Mouse (Mus musculus): Measurements from ENCODE around the gene Ube2g2. TPM values are rescaled to one million over a fixed set of nuclear protein-coding genes. Genes with fewer than 3 reads are reported as not detected.
"Not testable (repeated sequence)": the region's sequence is repeated elsewhere in the genome, so short reads cannot be mapped to it uniquely, and the experiment has no call there.

The Ube2g2 gene
- polyA plus RNA-seq, 1 experiment from 2014 or later = 65.6 TPM

DNA sequence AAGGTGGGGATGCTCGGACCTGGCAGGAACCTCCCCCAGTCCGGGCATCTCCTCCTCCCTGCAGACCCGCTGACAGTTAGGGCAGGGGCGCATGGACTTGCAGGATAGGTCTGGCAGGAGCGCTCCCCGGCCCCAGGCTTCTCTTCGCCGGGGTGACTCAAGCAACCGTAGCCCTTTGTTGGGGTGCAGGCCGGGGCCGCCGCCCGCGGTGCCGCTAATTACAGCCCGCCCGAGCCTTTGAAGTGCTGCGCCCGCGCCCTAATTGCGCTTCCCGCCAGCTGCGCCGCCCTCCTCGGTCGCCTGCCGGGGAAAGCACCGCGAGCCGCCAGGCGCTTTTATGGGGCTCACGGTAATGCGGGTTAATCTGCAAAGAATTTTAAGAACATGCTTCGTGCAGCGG is 55.5 kb downstream of the Ube2g2 start:
- 2% methylated on average over 35 of the region's 35 CpGs for WGBS
- Histone ChIP-seq H3K27me3 (replicated peaks; ENCODE audit: insufficient read depth, low read length) (peaks cover 18% of the 10 kb centered on the region), H3K27ac (ENCODE audit: low read length) (no peak overlapping the region), H3K4me3 (ENCODE audit: low read depth, low read length) (no peak overlapping the region), H3K36me3 (ENCODE audit: insufficient read depth, low read length) (no peaks in the 10 kb centered on the region), H3K9ac (replicated peaks; ENCODE audit: low read depth) (no peak overlapping the region), H3K4me2 (replicated peaks; ENCODE audit: low read depth, low read length) (0 out of 2 replicates have a peak overlapping the region, but pooled peaks have one; percentile 25), H3K9me3 (ENCODE audit: low read length) (no peaks in the 10 kb centered on the region), H3K4me1 (ENCODE audit: insufficient read depth, low read depth, low read length) (no peaks in the 10 kb centered on the region)
- TF ChIP-seq EP300 (IDR thresholded peaks at IDR 0.05) (no peak), CTCF (IDR thresholded peaks at IDR 0.05) (no peak)
- DNase-seq (ENCODE audit: low spot score) = no peak
- no peak for ATAC-seq

GRCm38 (mm10) chr10:77682994-77683393 is 60.9 kb downstream of the Ube2g2 start:
- Histone ChIP-seq H3K9ac (replicated peaks; ENCODE audit: low read depth) (no peak overlapping the region), H3K4me3 (ENCODE audit: low read depth, low read length) (no peak overlapping the region), H3K27ac (ENCODE audit: low read length) (no peak overlapping the region), H3K27me3 (replicated peaks; ENCODE audit: insufficient read depth, low read length) (peaks cover 13% of the 10 kb centered on the region), H3K36me3 (ENCODE audit: insufficient read depth, low read length) (no peaks in the 10 kb centered on the region), H3K4me2 (replicated peaks; ENCODE audit: low read depth, low read length) (no peak overlapping the region), H3K4me1 (ENCODE audit: insufficient read depth, low read depth, low read length) (no peaks in the 10 kb centered on the region), H3K9me3 (ENCODE audit: low read length) (no peaks in the 10 kb centered on the region)
- DNase-seq (ENCODE audit: low spot score) = no peak
- TF ChIP-seq CTCF (IDR thresholded peaks at IDR 0.05) (no peak), EP300 (IDR thresholded peaks at IDR 0.05) (no peak)
- ATAC-seq = no peak
- WGBS = 74% methylated on average over 7 of the region's 7 CpGs

- 39% methylated on average over 8 of the region's 8 CpGs for whole genome bisulfite sequencing
- ATAC-seq (no peak), DNase-seq (ENCODE audit: low spot score) (no peak)
- H3K9me3 ChIP-seq (ENCODE audit: low read length) = no peaks in the 10 kb centered on the region
- no peaks in the 10 kb centered on the region for H3K36me3 ChIP-seq (ENCODE audit: insufficient read depth, low read length)
- H3K4me2 ChIP-seq (replicated peaks; ENCODE audit: low read depth, low read length) = no peak overlapping the region
- TF ChIP-seq EP300 (IDR thresholded peaks at IDR 0.05) (no peak), CTCF (IDR thresholded peaks at IDR 0.05) (no peak)
- H3K4me1 ChIP-seq (ENCODE audit: insufficient read depth, low read depth, low read length) = no peaks in the 10 kb centered on the region
- H3K27ac ChIP-seq (ENCODE audit: low read length) = no peak overlapping the region
- no peak overlapping the region for H3K9ac ChIP-seq (replicated peaks; ENCODE audit: low read depth)
- H3K27me3 ChIP-seq (replicated peaks; ENCODE audit: insufficient read depth, low read length) = 0 out of 2 replicates have a peak, but pooled peaks cover 7% of the 10 kb centered on the region
- no peak overlapping the region for H3K4me3 ChIP-seq (ENCODE audit: low read depth, low read length)
Observed at GRCm38 (mm10) chr10:77684181-77684580, 62.1 kb downstream of the Ube2g2 start.

GRCm38 (mm10) chr10:77685895-77686664 is 64.0 kb downstream of the Ube2g2 start, which contains the start of gene Tspear:
Gene Tspear (plus strand): TSS chr10:77686569.
- Histone ChIP-seq H3K4me2 (replicated peaks; ENCODE audit: low read depth, low read length) (no peak within 1 kb of the TSS), H3K27me3 (replicated peaks; ENCODE audit: insufficient read depth, low read length) (0 out of 2 replicates have a peak, but pooled peaks cover 7% of the 10 kb centered on the region), H3K36me3 (ENCODE audit: insufficient read depth, low read length) (no peaks in the 10 kb centered on the region), H3K4me1 (ENCODE audit: insufficient read depth, low read depth, low read length) (no peaks in the 10 kb centered on the region), H3K27ac (ENCODE audit: low read length) (no peak within 1 kb of the TSS), H3K9me3 (ENCODE audit: low read length) (no peaks in the 10 kb centered on the region), H3K4me3 (ENCODE audit: low read depth, low read length) (no peak within 1 kb of the TSS), H3K9ac (replicated peaks; ENCODE audit: low read depth) (no peak within 1 kb of the TSS)
- 2% methylated on average over 22 of the region's 22 CpGs for WGBS
- no peak for TF ChIP-seq EP300 (IDR thresholded peaks at IDR 0.05)
- no peak for TF ChIP-seq CTCF (IDR thresholded peaks at IDR 0.05)
- DNase-seq (ENCODE audit: low spot score) (no peak), ATAC-seq (0 out of 2 replicates have a peak, but pooled peaks have one; percentile 12)

- no peak overlapping the region for H3K27ac ChIP-seq (ENCODE audit: low read length)
- H3K27me3 ChIP-seq (replicated peaks; ENCODE audit: insufficient read depth, low read length) = 0 out of 2 replicates have a peak, but pooled peaks cover 7% of the 10 kb centered on the region
- H3K36me3 ChIP-seq (ENCODE audit: insufficient read depth, low read length) = no peaks in the 10 kb centered on the region
- 19% methylated on average over 10 of the region's 10 CpGs for WGBS
- no peak overlapping the region for H3K9ac ChIP-seq (replicated peaks; ENCODE audit: low read depth)
- no peak overlapping the region for H3K4me3 ChIP-seq (ENCODE audit: low read depth, low read length)
- no peak for DNase-seq (ENCODE audit: low spot score)
- H3K4me2 ChIP-seq (replicated peaks; ENCODE audit: low read depth, low read length) = no peak overlapping the region
- no peak for TF ChIP-seq CTCF (IDR thresholded peaks at IDR 0.05)
- TF ChIP-seq EP300 (IDR thresholded peaks at IDR 0.05) = no peak
- no peaks in the 10 kb centered on the region for H3K9me3 ChIP-seq (ENCODE audit: low read length)
- no peak for ATAC-seq
- no peaks in the 10 kb centered on the region for H3K4me1 ChIP-seq (ENCODE audit: insufficient read depth, low read depth, low read length)
Observed at GRCm38 (mm10) chr10:77687021-77687420, 64.9 kb downstream of the Ube2g2 start.

DNA sequence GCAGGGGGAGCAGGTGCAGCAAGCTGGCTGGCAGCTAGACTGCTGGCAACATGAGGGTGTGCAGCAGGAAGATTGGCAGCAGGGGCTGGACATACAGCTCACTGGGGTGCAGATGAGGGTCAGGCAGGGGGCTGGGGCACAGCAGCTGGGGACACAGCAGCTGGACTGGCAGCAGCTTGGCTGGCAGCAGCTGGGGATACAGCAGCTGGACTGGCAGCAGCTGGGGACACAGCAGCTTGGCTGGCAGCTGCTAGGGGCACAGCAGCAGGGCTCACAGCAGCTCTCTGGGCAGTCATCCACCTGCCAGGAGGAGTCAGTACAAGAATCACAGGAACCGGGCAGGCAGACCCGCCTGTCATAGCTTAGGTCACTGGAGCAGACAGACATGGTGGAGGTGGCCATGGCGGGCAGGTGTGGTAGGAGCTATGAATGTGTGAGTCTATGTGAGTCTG is 68.3 kb downstream of the Ube2g2 start, which contains the start of gene Gm19402:
TSS of gene Gm19402 (minus strand) at position 402 of the 452 bp plus-strand sequence.
- H3K9ac ChIP-seq (replicated peaks; ENCODE audit: low read depth); H3K36me3 ChIP-seq (ENCODE audit: insufficient read depth, low read length); H3K9me3 ChIP-seq (ENCODE audit: low read length); H3K4me3 ChIP-seq (ENCODE audit: low read depth, low read length); H3K4me1 ChIP-seq (ENCODE audit: insufficient read depth, low read depth, low read length); H3K27me3 ChIP-seq (replicated peaks; ENCODE audit: insufficient read depth, low read length); H3K27ac ChIP-seq (ENCODE audit: low read length); H3K4me2 ChIP-seq (replicated peaks; ENCODE audit: low read depth, low read length); DNase-seq (ENCODE audit: low spot score); ATAC-seq: not testable (repeated sequence)
- WGBS = 61% methylated on average over 3 of the region's 3 CpGs

MicroRNAs encoded within 50 kb of the gene (microRNA counts, 519-probe panel; counts per million panel counts)
- not detected for microRNA mmu-miR-1930

Small RNA genes lying within 50 kb of the gene (microRNA-seq; reads per million reads assigned to microRNA genes)
- gene Mir1930 = 7.3 reads per million, percentile 18 among the genes with 10 or more reads in this experiment

Other genes with a start within 250 kb of the Ube2g2 start
- 25.3 and 30.1 TPM in 2 replicates for gene Adarb1, start 204.0 kb upstream of the Ube2g2 start, polyA plus RNA-seq (2015; fragmentation: Nextera tagmentation; extraction: Ambion mirVana)
- 26.8 and 27.2 TPM in 2 replicates for gene Fam207a, start 106.5 kb upstream of the Ube2g2 start, polyA plus RNA-seq (2015; fragmentation: Nextera tagmentation; extraction: Ambion mirVana)
- gene Itgb2, start 92.0 kb upstream of the Ube2g2 start, polyA plus RNA-seq (2015; fragmentation: Nextera tagmentation; extraction: Ambion mirVana) = 19.1 and 21.1 TPM in 2 replicates
- 189 and 207 TPM in 2 replicates for gene Pttg1ip, start 40.6 kb upstream of the Ube2g2 start, polyA plus RNA-seq (2015; fragmentation: Nextera tagmentation; extraction: Ambion mirVana)
- gene Sumo3, start 16.2 kb upstream of the Ube2g2 start, polyA plus RNA-seq (2015; fragmentation: Nextera tagmentation; extraction: Ambion mirVana) = 185 and 209 TPM in 2 replicates
- 4.9 and 6.4 TPM in 2 replicates for gene Gm49325, start 16.1 kb upstream of the Ube2g2 start, polyA plus RNA-seq (2015; fragmentation: Nextera tagmentation; extraction: Ambion mirVana)
- gene Tspear, start 64.3 kb downstream of the Ube2g2 start, polyA plus RNA-seq (2015; fragmentation: Nextera tagmentation; extraction: Ambion mirVana) = 0.12 and 0.13 TPM in 2 replicates
- gene Gm19402, start 68.5 kb downstream of the Ube2g2 start, polyA plus RNA-seq (2015; fragmentation: Nextera tagmentation; extraction: Ambion mirVana) = not detected in 2 replicates
- not detected in 2 replicates for gene Gm9508, start 75.0 kb downstream of the Ube2g2 start, polyA plus RNA-seq (2015; fragmentation: Nextera tagmentation; extraction: Ambion mirVana)
- not detected in 2 replicates for gene Gm10272, start 84.4 kb downstream of the Ube2g2 start, polyA plus RNA-seq (2015; fragmentation: Nextera tagmentation; extraction: Ambion mirVana)
- gene Gm10024, start 89.2 kb downstream of the Ube2g2 start, polyA plus RNA-seq (2015; fragmentation: Nextera tagmentation; extraction: Ambion mirVana) = not detected in 2 replicates
- not detected in 2 replicates for gene Gm10142, start 93.5 kb downstream of the Ube2g2 start, polyA plus RNA-seq (2015; fragmentation: Nextera tagmentation; extraction: Ambion mirVana)
- gene Krtap12-1, start 98.3 kb downstream of the Ube2g2 start, polyA plus RNA-seq (2015; fragmentation: Nextera tagmentation; extraction: Ambion mirVana) = not detected in 2 replicates
- gene Gm10100, start 104.2 kb downstream of the Ube2g2 start, polyA plus RNA-seq (2015; fragmentation: Nextera tagmentation; extraction: Ambion mirVana) = not detected in 2 replicates
- gene Gm18596, start 120.4 kb downstream of the Ube2g2 start, polyA plus RNA-seq (2015; fragmentation: Nextera tagmentation; extraction: Ambion mirVana) = not detected in 2 replicates
- not detected in 2 replicates for gene Gm9736, start 129.1 kb downstream of the Ube2g2 start, polyA plus RNA-seq (2015; fragmentation: Nextera tagmentation; extraction: Ambion mirVana)
- not detected in 2 replicates for gene Gm3233, start 137.4 kb downstream of the Ube2g2 start, polyA plus RNA-seq (2015; fragmentation: Nextera tagmentation; extraction: Ambion mirVana)
- gene Gm3238, start 149.1 kb downstream of the Ube2g2 start, polyA plus RNA-seq (2015; fragmentation: Nextera tagmentation; extraction: Ambion mirVana) = not detected in 2 replicates
- not detected in 2 replicates for gene Gm7138, start 154.7 kb downstream of the Ube2g2 start, polyA plus RNA-seq (2015; fragmentation: Nextera tagmentation; extraction: Ambion mirVana)
- gene Gm3250, start 160.3 kb downstream of the Ube2g2 start, polyA plus RNA-seq (2015; fragmentation: Nextera tagmentation; extraction: Ambion mirVana) = not detected in 2 replicates
- gene Gm7137, start 165.9 kb downstream of the Ube2g2 start, polyA plus RNA-seq (2015; fragmentation: Nextera tagmentation; extraction: Ambion mirVana) = not detected in 2 replicates
- not detected in 2 replicates for gene Gm9639, start 172.8 kb downstream of the Ube2g2 start, polyA plus RNA-seq (2015; fragmentation: Nextera tagmentation; extraction: Ambion mirVana)
- gene Gm19668, start 176.9 kb downstream of the Ube2g2 start, polyA plus RNA-seq (2015; fragmentation: Nextera tagmentation; extraction: Ambion mirVana) = not detected in 2 replicates
- not detected in 2 replicates for gene Gm9507, start 189.6 kb downstream of the Ube2g2 start, polyA plus RNA-seq (2015; fragmentation: Nextera tagmentation; extraction: Ambion mirVana)
- not detected in 2 replicates for gene Gm2696, start 192.4 kb downstream of the Ube2g2 start, polyA plus RNA-seq (2015; fragmentation: Nextera tagmentation; extraction: Ambion mirVana)
- not detected in 2 replicates for gene Krtap10-4, start 204.8 kb downstream of the Ube2g2 start, polyA plus RNA-seq (2015; fragmentation: Nextera tagmentation; extraction: Ambion mirVana)
- gene Krtap10-10, start 213.7 kb downstream of the Ube2g2 start, polyA plus RNA-seq (2015; fragmentation: Nextera tagmentation; extraction: Ambion mirVana) = not detected in 2 replicates
- not detected in 2 replicates for gene Gm36176, start 224.5 kb downstream of the Ube2g2 start, polyA plus RNA-seq (2015; fragmentation: Nextera tagmentation; extraction: Ambion mirVana)
- gene Gm10318, start 230.6 kb downstream of the Ube2g2 start, polyA plus RNA-seq (2015; fragmentation: Nextera tagmentation; extraction: Ambion mirVana) = not detected in 2 replicates
- not detected in 2 replicates for gene Gm3285, start 239.7 kb downstream of the Ube2g2 start, polyA plus RNA-seq (2015; fragmentation: Nextera tagmentation; extraction: Ambion mirVana)

All from lung, postnatal 0 days (tissue).